Mouse (Mus musculus): ENCODE data around the gene Qtrt1. TPM values are rescaled to one million over a fixed set of nuclear protein-coding genes. Genes with fewer than 3 reads are reported as not detected.

Gene Qtrt1
- polyA plus RNA-seq, 1 experiment from 2014 or later = 20.6 TPM

DNA sequence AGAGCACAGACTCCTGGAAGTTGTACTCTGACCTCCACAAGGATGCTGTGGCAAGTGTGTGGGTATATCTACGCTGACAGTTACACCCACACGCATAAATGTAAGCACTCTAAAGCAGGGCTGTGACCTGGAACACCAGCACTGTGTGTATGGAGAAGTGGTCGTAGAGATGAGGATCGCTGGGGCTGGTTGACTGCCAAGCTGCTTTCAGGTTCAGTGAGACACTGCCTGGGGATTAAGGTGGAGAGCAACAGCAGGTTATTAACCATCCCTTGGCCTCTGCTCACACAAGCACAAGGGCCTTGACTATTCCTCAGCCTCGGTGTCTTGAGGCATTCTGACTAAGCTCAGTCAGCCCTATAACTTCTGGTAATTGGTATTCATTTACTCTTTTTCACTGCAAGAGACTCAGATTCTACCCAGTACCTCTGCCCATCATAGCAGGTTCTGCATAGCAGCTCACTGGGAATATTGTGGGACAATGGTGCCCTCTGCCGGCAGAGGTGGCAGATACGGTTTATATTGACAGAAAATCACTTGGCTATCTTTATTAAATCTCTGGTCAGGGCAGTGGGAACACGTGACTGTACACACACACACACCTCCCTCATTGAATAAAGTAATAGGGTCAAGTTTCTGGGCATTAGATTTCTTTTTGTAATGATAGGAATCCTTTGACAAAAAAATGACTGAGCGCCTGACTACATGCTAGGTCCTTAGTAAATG, 1.9 kb upstream of the Qtrt1 start:
- no peak overlapping the region for H3K4me3 ChIP-seq (ENCODE audit: low read depth, low read length)
- H3K4me1 ChIP-seq (ENCODE audit: insufficient read depth, low read depth, low read length) = no peaks in the 10 kb centered on the region
- H3K9ac ChIP-seq (replicated peaks; ENCODE audit: low read depth) = no peak overlapping the region
- TF ChIP-seq CTCF (IDR thresholded peaks at IDR 0.05) (peak; percentile 84), EP300 (IDR thresholded peaks at IDR 0.05) (no peak)
- H3K4me2 ChIP-seq (replicated peaks; ENCODE audit: low read depth, low read length) = no peak overlapping the region
- H3K27me3 ChIP-seq (replicated peaks; ENCODE audit: insufficient read depth, low read length) = no peaks in the 10 kb centered on the region
- peaks cover 7% of the 10 kb centered on the region for H3K36me3 ChIP-seq (ENCODE audit: insufficient read depth, low read length)
- peak; percentile 87 for DNase-seq (ENCODE audit: low spot score)
- H3K9me3 ChIP-seq (ENCODE audit: low read length) = no peaks in the 10 kb centered on the region
- WGBS = 35% methylated on average over 9 of the region's 9 CpGs
- peak; percentile 37 for ATAC-seq
- no peak overlapping the region for H3K27ac ChIP-seq (ENCODE audit: low read length)

DNA sequence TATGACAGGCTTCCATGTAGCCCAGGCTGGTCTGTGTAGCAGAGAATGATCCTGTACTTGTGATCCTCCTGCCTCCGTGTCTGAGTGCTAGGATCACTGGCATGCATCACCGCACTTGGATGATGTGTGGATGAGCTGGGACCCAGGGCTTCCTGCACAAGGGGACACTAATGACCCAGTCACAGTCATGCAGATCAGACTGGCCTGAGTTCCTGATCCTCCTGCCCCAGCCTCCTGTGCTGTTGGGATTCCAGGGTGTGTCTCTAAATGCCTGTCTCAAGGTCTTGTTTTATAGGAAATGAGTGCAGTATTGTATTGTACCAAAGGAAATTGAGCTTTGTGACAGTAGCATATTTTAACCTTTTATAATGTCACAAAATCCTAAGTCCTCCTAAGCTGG, 6.2 kb downstream of the Qtrt1 start:
- Histone ChIP-seq H3K27ac (ENCODE audit: low read length) (no peak overlapping the region), H3K27me3 (replicated peaks; ENCODE audit: insufficient read depth, low read length) (no peaks in the 10 kb centered on the region), H3K9me3 (ENCODE audit: low read length) (no peaks in the 10 kb centered on the region), H3K4me1 (ENCODE audit: insufficient read depth, low read depth, low read length) (no peaks in the 10 kb centered on the region), H3K4me3 (ENCODE audit: low read depth, low read length) (no peak overlapping the region), H3K4me2 (replicated peaks; ENCODE audit: low read depth, low read length) (no peak overlapping the region), H3K36me3 (ENCODE audit: insufficient read depth, low read length) (no peaks in the 10 kb centered on the region), H3K9ac (replicated peaks; ENCODE audit: low read depth) (no peak overlapping the region)
- WGBS = 98% methylated on average over 2 of the region's 2 CpGs
- DNase-seq (ENCODE audit: low spot score) (no peak), ATAC-seq (no peak)
- TF ChIP-seq CTCF (IDR thresholded peaks at IDR 0.05) = no peak
- TF ChIP-seq EP300 (IDR thresholded peaks at IDR 0.05) = no peak

DNA sequence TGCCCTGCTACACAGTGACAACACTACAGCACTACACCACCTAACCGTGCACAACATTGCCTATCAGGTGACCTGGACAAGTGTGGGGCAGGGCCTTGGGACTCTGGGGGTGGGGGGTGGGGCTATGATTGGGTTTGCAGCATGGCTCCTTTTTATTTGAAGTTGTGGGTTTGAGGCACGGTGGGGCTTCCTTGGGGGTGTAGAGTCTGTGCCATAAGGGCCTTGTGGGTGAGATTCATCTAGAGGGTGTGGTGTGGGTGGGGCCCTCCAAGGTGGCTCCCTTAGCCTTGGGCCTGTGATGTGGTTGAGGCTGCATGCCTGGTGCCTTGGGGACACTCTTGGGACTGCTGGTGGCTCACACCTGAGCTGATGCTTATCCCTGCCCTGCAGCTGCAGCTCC, 8.0 kb downstream of the Qtrt1 start:
- ATAC-seq (no peak), DNase-seq (ENCODE audit: low spot score) (no peak)
- Histone ChIP-seq H3K4me3 (ENCODE audit: low read depth, low read length) (no peak overlapping the region), H3K27ac (ENCODE audit: low read length) (no peak overlapping the region), H3K36me3 (ENCODE audit: insufficient read depth, low read length) (no peaks in the 10 kb centered on the region), H3K9me3 (ENCODE audit: low read length) (no peaks in the 10 kb centered on the region), H3K4me1 (ENCODE audit: insufficient read depth, low read depth, low read length) (no peaks in the 10 kb centered on the region), H3K9ac (replicated peaks; ENCODE audit: low read depth) (no peak overlapping the region), H3K27me3 (replicated peaks; ENCODE audit: insufficient read depth, low read length) (no peaks in the 10 kb centered on the region), H3K4me2 (replicated peaks; ENCODE audit: low read depth, low read length) (no peak overlapping the region)
- TF ChIP-seq EP300 (IDR thresholded peaks at IDR 0.05) (no peak), CTCF (IDR thresholded peaks at IDR 0.05) (no peak)
- 71% methylated on average over 2 of the region's 2 CpGs for WGBS

- TF ChIP-seq EP300 (IDR thresholded peaks at IDR 0.05) = peak; percentile 94
- TF ChIP-seq CTCF (IDR thresholded peaks at IDR 0.05) = peak; percentile 9
- under 1% methylated on average over 73 of the region's 82 CpGs for WGBS
- ATAC-seq (peak; percentile 99), DNase-seq (ENCODE audit: low spot score) (peak; percentile 98)
- no peaks in the 10 kb centered on the region for H3K27me3 ChIP-seq (replicated peaks; ENCODE audit: insufficient read depth, low read length)
- peak within 1 kb of the TSS; percentile 85 for H3K4me2 ChIP-seq (replicated peaks; ENCODE audit: low read depth, low read length)
- peak within 1 kb of the TSS; percentile 95 for H3K9ac ChIP-seq (replicated peaks; ENCODE audit: low read depth)
- peak within 1 kb of the TSS; percentile 97 for H3K4me3 ChIP-seq (ENCODE audit: low read depth, low read length)
- peak within 1 kb of the TSS; percentile 92 for H3K27ac ChIP-seq (ENCODE audit: low read length)
- peaks cover 13% of the 10 kb centered on the region for H3K4me1 ChIP-seq (ENCODE audit: insufficient read depth, low read depth, low read length)
- no peaks in the 10 kb centered on the region for H3K9me3 ChIP-seq (ENCODE audit: low read length)
- H3K36me3 ChIP-seq (ENCODE audit: insufficient read depth, low read length) = no peaks in the 10 kb centered on the region
Measured at GRCm38 (mm10) chr9:21424631-21425555, 13.3 kb downstream of the Qtrt1 start, which contains the start of gene Dnm2. Dnm2 (plus strand) TSS chr9:21424908.

- Histone ChIP-seq H3K27me3 (replicated peaks; ENCODE audit: insufficient read depth, low read length) (no peaks in the 10 kb centered on the region), H3K4me3 (ENCODE audit: low read depth, low read length) (peak overlapping the region; percentile 97), H3K36me3 (ENCODE audit: insufficient read depth, low read length) (no peaks in the 10 kb centered on the region), H3K4me2 (replicated peaks; ENCODE audit: low read depth, low read length) (peak overlapping the region; percentile 85), H3K27ac (ENCODE audit: low read length) (peak overlapping the region; percentile 92), H3K9me3 (ENCODE audit: low read length) (no peaks in the 10 kb centered on the region), H3K4me1 (ENCODE audit: insufficient read depth, low read depth, low read length) (peaks cover 13% of the 10 kb centered on the region), H3K9ac (replicated peaks; ENCODE audit: low read depth) (peak overlapping the region; percentile 95)
- no peak for ATAC-seq
- TF ChIP-seq EP300 (IDR thresholded peaks at IDR 0.05) (no peak), CTCF (IDR thresholded peaks at IDR 0.05) (no peak)
- DNase-seq (ENCODE audit: low spot score) = no peak
- 2% methylated on average over 6 of the region's 6 CpGs for WGBS
Measured at GRCm38 (mm10) chr9:21425556-21425945, 13.9 kb downstream of the Qtrt1 start.

- peak overlapping the region; percentile 95 for H3K9ac ChIP-seq (replicated peaks; ENCODE audit: low read depth)
- H3K4me2 ChIP-seq (replicated peaks; ENCODE audit: low read depth, low read length) = peak overlapping the region; percentile 85
- DNase-seq (ENCODE audit: low spot score) = peak; percentile 87
- WGBS = 0% methylated on average over 1 of the region's 1 CpGs
- no peak for TF ChIP-seq CTCF (IDR thresholded peaks at IDR 0.05)
- no peak for TF ChIP-seq EP300 (IDR thresholded peaks at IDR 0.05)
- no peak for ATAC-seq
- H3K36me3 ChIP-seq (ENCODE audit: insufficient read depth, low read length) = no peaks in the 10 kb centered on the region
- H3K27me3 ChIP-seq (replicated peaks; ENCODE audit: insufficient read depth, low read length) = no peaks in the 10 kb centered on the region
- no peaks in the 10 kb centered on the region for H3K9me3 ChIP-seq (ENCODE audit: low read length)
- peak overlapping the region; percentile 92 for H3K27ac ChIP-seq (ENCODE audit: low read length)
- H3K4me1 ChIP-seq (ENCODE audit: insufficient read depth, low read depth, low read length) = peaks cover 13% of the 10 kb centered on the region
- peak overlapping the region; percentile 97 for H3K4me3 ChIP-seq (ENCODE audit: low read depth, low read length)
Measured at GRCm38 (mm10) chr9:21426013-21426412, 14.4 kb downstream of the Qtrt1 start.
